Mouse (Mus musculus) spleen, postnatal 4 days (tissue): ENCODE measurements around the gene Mpzl2.

Experiments
- DNase-seq, 2 experiments: peaks; one replicate each; pipeline ENCODE4 v3.0.0; 2022; ENCODE audit warnings: low spot score in 2 of 2

Mpzl2 gene

DNA sequence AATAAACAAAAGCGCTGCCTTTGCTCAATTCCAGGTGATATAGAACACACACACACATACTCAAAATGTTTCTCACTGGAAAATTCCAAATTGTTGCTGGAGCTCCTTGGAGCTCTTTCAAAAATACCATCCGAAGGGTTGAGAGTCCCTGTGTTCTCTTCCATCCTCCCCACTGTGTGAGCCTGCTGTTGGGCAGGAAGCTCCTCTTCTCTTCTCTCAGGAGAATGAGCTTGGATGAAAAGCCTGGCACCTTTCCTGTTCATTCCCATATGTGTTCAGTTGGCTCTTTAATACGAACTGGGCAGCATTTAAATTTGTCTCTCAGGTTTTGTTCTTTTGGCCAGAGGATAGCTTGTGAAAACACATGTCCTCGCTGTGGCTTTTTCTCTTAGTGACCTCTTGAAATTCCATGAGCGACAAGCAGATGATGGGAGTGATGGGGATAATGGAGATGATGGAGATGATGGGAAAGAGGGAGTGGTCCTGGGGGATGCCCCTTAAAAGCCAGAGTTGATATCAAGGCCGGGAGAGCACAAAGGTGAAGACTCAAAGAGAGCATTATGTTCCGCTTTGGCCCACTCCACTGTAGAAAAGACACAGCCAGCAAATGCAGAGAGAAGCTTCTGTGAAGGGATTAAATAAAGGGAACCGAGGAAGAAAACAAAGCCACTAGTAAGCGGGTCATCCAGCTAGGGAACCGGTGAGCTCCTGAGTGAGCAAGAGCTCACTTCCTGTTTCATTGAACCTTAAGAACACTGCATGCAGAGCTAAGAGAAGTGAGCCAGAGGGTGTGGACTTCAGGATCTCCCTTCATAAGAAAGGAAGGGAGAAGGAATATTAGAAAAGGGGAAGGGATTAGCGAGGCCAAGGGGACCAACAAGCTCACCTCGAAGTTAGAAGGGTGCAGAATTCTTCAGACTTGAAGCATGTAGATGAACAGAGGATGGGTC lies 46.4 kb downstream of the Mpzl2 start:
- DNase-seq: no peak

GRCm38 (mm10) chr9:45088040-45088439 lies 48.4 kb downstream of the Mpzl2 start:
- no peak for DNase-seq

DNA sequence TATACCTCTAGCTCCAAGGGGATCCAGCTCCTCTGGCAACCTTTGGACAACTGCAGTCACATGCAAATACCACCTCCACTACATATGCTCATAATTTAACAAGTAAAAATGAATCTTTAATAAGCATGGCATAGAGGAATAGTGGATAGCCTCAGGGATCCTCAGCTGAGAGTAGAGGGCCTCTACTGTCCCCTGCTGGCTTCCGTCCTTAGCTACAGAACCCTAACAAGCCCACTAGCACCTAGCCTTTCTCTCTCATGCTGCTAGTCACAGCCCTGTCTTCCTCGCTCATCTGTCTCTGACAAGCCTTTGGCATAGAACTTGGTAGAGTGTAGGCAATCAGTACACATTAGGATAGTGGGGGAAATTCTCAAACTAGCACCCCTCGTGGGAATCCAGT lies 51.2 kb downstream of the Mpzl2 start:
- no peak for DNase-seq

DNA sequence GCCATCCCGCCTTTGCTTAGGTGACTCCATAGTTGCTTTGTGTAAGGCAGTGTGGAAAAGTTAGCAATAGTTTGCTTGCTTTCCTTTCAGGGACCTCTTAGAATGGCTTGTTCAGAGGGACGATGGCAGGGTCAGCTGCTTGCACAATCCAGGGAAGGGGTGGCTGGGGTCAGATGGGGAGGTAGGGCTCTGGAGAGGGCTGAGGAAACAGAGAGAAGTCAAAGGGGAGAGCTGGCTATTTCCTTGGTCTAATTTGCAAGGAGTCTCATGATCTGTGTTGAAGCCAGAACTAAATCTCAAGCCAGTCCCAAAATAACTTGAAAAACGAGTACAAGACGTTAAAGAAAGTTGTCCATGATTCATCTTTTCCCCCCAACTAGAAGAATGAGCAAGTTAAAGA lies 53.0 kb downstream of the Mpzl2 start:
- DNase-seq: no peak

GRCm38 (mm10) chr9:45095149-45095937 lies 55.7 kb downstream of the Mpzl2 start:
- no peak for DNase-seq

GRCm38 (mm10) chr9:45097877-45098276 lies 58.3 kb downstream of the Mpzl2 start:
- no peak for DNase-seq

DNA sequence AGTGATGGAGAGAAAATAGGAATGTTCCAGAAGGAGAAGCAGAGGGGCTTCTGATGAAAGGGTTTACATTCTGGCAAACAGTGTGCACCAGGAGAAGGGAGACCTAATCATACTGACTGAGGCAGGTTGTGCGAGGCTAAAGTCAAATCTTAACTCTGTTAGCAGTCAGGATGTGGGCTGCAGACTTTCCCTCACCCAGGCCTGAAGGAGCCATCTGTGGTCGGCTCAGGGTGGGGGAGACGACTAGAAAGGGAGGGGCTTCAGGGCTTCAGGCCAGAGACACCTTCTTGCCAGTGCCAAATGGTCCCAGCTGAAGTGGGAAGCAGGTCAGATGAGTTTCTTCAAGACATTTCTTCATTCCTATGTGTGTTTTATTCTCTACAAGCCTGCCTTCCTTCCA lies 58.8 kb downstream of the Mpzl2 start:
- DNase-seq: no peak

DNA sequence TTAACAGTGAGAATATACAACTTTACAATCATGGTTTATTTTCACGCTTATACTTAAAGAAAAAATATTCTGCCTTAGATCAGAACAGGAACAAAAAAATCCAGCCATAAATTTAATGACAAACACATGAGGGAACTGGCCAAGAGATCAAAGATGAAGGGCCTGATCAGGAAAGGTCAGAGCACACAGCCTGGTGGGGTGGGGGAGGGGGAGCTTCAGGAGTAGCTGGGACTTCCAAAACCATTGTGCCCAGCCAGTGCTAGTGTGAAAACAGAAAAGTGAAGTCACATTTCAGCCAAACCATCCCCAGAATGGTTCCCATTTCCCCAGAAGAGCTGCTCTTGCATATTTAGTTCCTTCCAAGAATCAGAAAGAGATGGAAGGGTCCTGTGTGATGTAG lies 62.9 kb downstream of the Mpzl2 start:
- no peak for DNase-seq

DNA sequence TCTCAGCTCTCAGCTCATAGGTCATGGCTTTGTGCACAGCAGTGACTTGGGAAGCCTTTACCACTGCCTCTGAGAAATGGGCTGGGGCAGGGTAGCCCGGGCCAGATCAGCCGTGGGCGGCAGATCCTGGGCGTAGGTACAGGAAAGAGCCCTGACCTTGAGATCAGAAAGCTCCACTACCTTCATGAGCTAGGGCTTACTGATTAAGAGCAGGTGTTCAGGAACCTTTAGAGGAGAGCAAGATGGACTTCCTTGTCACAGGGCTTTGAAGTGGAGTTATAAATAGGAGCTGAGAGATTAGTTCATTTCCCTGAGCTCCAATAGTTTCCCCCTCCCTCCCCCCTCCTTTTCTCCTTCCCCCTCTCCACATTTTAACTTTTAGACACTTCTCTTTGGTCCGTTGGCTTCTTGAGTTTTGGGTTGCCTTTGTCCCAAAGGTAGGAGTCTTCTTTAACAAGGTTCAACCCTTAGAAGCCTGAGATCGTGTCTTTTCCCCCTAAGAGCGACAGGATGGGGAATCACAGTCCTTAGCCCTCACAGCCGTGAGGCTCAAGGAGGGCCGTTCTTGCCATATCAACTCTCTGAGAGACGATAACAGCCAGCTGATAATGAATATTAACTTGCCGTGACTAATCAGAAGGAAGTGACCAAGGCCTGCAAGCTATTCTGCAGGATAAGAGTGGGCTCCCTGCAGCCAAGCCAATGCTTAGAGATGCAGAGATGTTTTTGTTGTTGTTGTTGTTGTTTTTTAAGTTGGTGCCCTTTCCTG lies 63.8 kb downstream of the Mpzl2 start:
- DNase-seq: no peak
